In genomic region chr8:83665969-83666865, GRCm38 (mm10) we compare ENCODE assay signal across 8 mouse cellular contexts. TPM values are rescaled to one million over a fixed set of nuclear protein-coding genes. Genes with fewer than 3 reads are reported as not detected.
A peak's percentile ranks its signal among the peaks of the same experiment; 100 is the strongest.
DNase-seq lines count a peak whose midpoint lies in the region; ATAC-seq lines count a peak whose summit lies in the region.

Gene Ptger1, plus strand, starts transcription at chr8:83666678.

- peaks cover 49% of the 10 kb centered on the region for H3K4me1 ChIP-seq in liver, embryonic 12.5 days
- H3K4me1 ChIP-seq in liver, embryonic 11.5 days (replicated peaks; ENCODE audit: control insufficient read depth, insufficient read depth, low read length), result peaks cover 19% of the 10 kb centered on the region
- peaks cover 74% of the 10 kb centered on the region for H3K4me1 ChIP-seq in embryonic facial prominence, embryonic 13.5 days
- H3K4me1 ChIP-seq in heart, embryonic 13.5 days, result peaks cover 60% of the 10 kb centered on the region
- H3K4me1 ChIP-seq in kidney, embryonic 16.5 days (ENCODE audit: insufficient read depth, low read length), result peaks cover 71% of the 10 kb centered on the region
- peaks cover 52% of the 10 kb centered on the region for H3K4me1 ChIP-seq in neural tube, embryonic 13.5 days (replicated peaks)

- no peaks in the 10 kb centered on the region for H3K9me3 ChIP-seq in liver, embryonic 12.5 days (replicated peaks)
- H3K9me3 ChIP-seq in liver, embryonic 11.5 days (ENCODE audit: control insufficient read depth, low read length), result no peaks in the 10 kb centered on the region
- H3K9me3 ChIP-seq in embryonic facial prominence, embryonic 13.5 days, result no peaks in the 10 kb centered on the region
- no peaks in the 10 kb centered on the region for H3K9me3 ChIP-seq in heart, embryonic 13.5 days
- no peaks in the 10 kb centered on the region for H3K9me3 ChIP-seq in kidney, embryonic 16.5 days (ENCODE audit: low read length)
- no peaks in the 10 kb centered on the region for H3K9me3 ChIP-seq in neural tube, embryonic 13.5 days

- peaks cover 30% of the 10 kb centered on the region for H3K36me3 ChIP-seq in liver, embryonic 12.5 days
- H3K36me3 ChIP-seq in liver, embryonic 11.5 days (ENCODE audit: control insufficient read depth, insufficient read depth, low read length), result peaks cover 2% of the 10 kb centered on the region; the same call in 1 of the 2 replicates
- H3K36me3 ChIP-seq in embryonic facial prominence, embryonic 13.5 days, result peaks cover 38% of the 10 kb centered on the region
- peaks cover 42% of the 10 kb centered on the region for H3K36me3 ChIP-seq in heart, embryonic 13.5 days
- peaks cover 20% of the 10 kb centered on the region for H3K36me3 ChIP-seq in kidney, embryonic 16.5 days (ENCODE audit: insufficient read depth, low read length)
- H3K36me3 ChIP-seq in neural tube, embryonic 13.5 days, result peaks cover 43% of the 10 kb centered on the region

- no peak for ATAC-seq in liver, embryonic 12.5 days
- no peak for ATAC-seq in liver, embryonic 11.5 days (replicated peaks; ENCODE audit: low FRiP score)
- ATAC-seq in embryonic facial prominence, embryonic 13.5 days (ENCODE audit: insufficient number of reproducible peaks, insufficient read depth, low FRiP score, low TSS enrichment, low read depth), result no peak
- no peak for ATAC-seq in heart, embryonic 13.5 days (ENCODE audit: extremely low read depth, insufficient number of reproducible peaks, low FRiP score, low TSS enrichment)
- peak; percentile 24 for ATAC-seq in kidney, embryonic 16.5 days (ENCODE audit: low FRiP score, low TSS enrichment)
- no peak for ATAC-seq in neural tube, embryonic 13.5 days (ENCODE audit: low read depth)

- no peak within 1 kb of the TSS for H3K4me3 ChIP-seq in liver, embryonic 12.5 days
- H3K4me3 ChIP-seq in liver, embryonic 11.5 days (ENCODE audit: low read depth, low read length), result no peak within 1 kb of the TSS
- 0 out of 2 replicates have a peak within 1 kb of the TSS, but pooled peaks have one; percentile 14 for H3K4me3 ChIP-seq in embryonic facial prominence, embryonic 13.5 days
- H3K4me3 ChIP-seq in heart, embryonic 13.5 days, result 0 out of 2 replicates have a peak within 1 kb of the TSS, but pooled peaks have one; percentile 2
- peak within 1 kb of the TSS; percentile 8; the same call in 1 of the 2 replicates for H3K4me3 ChIP-seq in kidney, embryonic 16.5 days (ENCODE audit: low read length)
- H3K4me3 ChIP-seq in neural tube, embryonic 13.5 days, result no peak within 1 kb of the TSS

- peaks cover 26% of the 10 kb centered on the region for H3K27me3 ChIP-seq in liver, embryonic 12.5 days (replicated peaks)
- H3K27me3 ChIP-seq in liver, embryonic 11.5 days (replicated peaks; ENCODE audit: control insufficient read depth, insufficient read depth, low read length), result 0 out of 2 replicates have a peak, but pooled peaks cover 4% of the 10 kb centered on the region
- H3K27me3 ChIP-seq in embryonic facial prominence, embryonic 13.5 days, result peaks cover 5% of the 10 kb centered on the region; the same call in 1 of the 2 replicates
- peaks cover 21% of the 10 kb centered on the region for H3K27me3 ChIP-seq in heart, embryonic 13.5 days (replicated peaks)
- no peaks in the 10 kb centered on the region for H3K27me3 ChIP-seq in kidney, embryonic 16.5 days (ENCODE audit: insufficient read depth, low read length)
- peaks cover 12% of the 10 kb centered on the region for H3K27me3 ChIP-seq in neural tube, embryonic 13.5 days

- no peak for DNase-seq in liver, embryonic 11.5 days (ENCODE audit: low spot score)
- no peak for DNase-seq in spleen, adult 12 weeks (ENCODE audit: low spot score)
- no peak for DNase-seq in testis, postnatal 10 days (ENCODE audit: low spot score)

- H3K9ac ChIP-seq in liver, embryonic 12.5 days, result no peak within 1 kb of the TSS
- H3K9ac ChIP-seq in liver, embryonic 11.5 days (ENCODE audit: low read depth, low read length), result no peak within 1 kb of the TSS
- H3K9ac ChIP-seq in embryonic facial prominence, embryonic 13.5 days, result peak within 1 kb of the TSS; percentile 55; the same call in 1 of the 2 replicates
- peak within 1 kb of the TSS; percentile 29 for H3K9ac ChIP-seq in heart, embryonic 13.5 days
- peak within 1 kb of the TSS; percentile 12 for H3K9ac ChIP-seq in kidney, embryonic 16.5 days (replicated peaks; ENCODE audit: low read length)
- peak within 1 kb of the TSS; percentile 49; the same call in 1 of the 2 replicates for H3K9ac ChIP-seq in neural tube, embryonic 13.5 days

- H3K27ac ChIP-seq in liver, embryonic 12.5 days, result peak within 1 kb of the TSS; percentile 26; the same call in 1 of the 2 replicates
- H3K27ac ChIP-seq in liver, embryonic 11.5 days (ENCODE audit: low read depth, low read length), result no peak within 1 kb of the TSS
- H3K27ac ChIP-seq in embryonic facial prominence, embryonic 13.5 days, result peak within 1 kb of the TSS; percentile 90
- 0 out of 2 replicates have a peak within 1 kb of the TSS, but pooled peaks have one; percentile 9 for H3K27ac ChIP-seq in heart, embryonic 13.5 days (replicated peaks)
- H3K27ac ChIP-seq in kidney, embryonic 16.5 days (ENCODE audit: low read length), result peak within 1 kb of the TSS; percentile 87
- H3K27ac ChIP-seq in neural tube, embryonic 13.5 days (replicated peaks), result 0 out of 2 replicates have a peak within 1 kb of the TSS, but pooled peaks have one; percentile 49

- H3K4me2 ChIP-seq in liver, embryonic 12.5 days, result no peak within 1 kb of the TSS
- H3K4me2 ChIP-seq in liver, embryonic 11.5 days, result no peak within 1 kb of the TSS
- peak within 1 kb of the TSS; percentile 70 for H3K4me2 ChIP-seq in embryonic facial prominence, embryonic 13.5 days
- peak within 1 kb of the TSS; percentile 22 for H3K4me2 ChIP-seq in heart, embryonic 13.5 days
- peak within 1 kb of the TSS; percentile 33 for H3K4me2 ChIP-seq in kidney, embryonic 16.5 days (replicated peaks; ENCODE audit: low read depth, low read length)
- H3K4me2 ChIP-seq in neural tube, embryonic 13.5 days, result no peak within 1 kb of the TSS

- WGBS in liver, embryonic 12.5 days (ENCODE audit: insufficient replicate concordance), result 26% methylated on average over 14 of the region's 14 CpGs
- WGBS in liver, embryonic 11.5 days, result 39% methylated on average over 14 of the region's 14 CpGs
- WGBS in embryonic facial prominence, embryonic 13.5 days, result 26% methylated on average over 14 of the region's 14 CpGs
- WGBS in heart, embryonic 13.5 days, result 27% methylated on average over 14 of the region's 14 CpGs
- 10% methylated on average over 14 of the region's 14 CpGs for WGBS in kidney, embryonic 16.5 days
- 34% methylated on average over 14 of the region's 14 CpGs for WGBS in neural tube, embryonic 13.5 days

RNA-seq across cellular contexts. Expression of gene Ptger1, which starts in this region (rescaled TPM):
- 0.25 and 0.41 TPM in 2 replicates for polyA plus RNA-seq in liver, embryonic 12.5 days (2016; fragmentation: Nextera tagmentation; extraction: Ambion mirVana)
- 0.49 and 0.53 TPM in 2 replicates for polyA plus RNA-seq in liver, embryonic 11.5 days (2014; fragmentation: Nextera tagmentation; extraction: Ambion mirVana)
- 1.5 and 2.1 TPM in 2 replicates for polyA plus RNA-seq in embryonic facial prominence, embryonic 13.5 days (2015; fragmentation: Nextera tagmentation; extraction: Ambion mirVana)
- 0.35 and 0.41 TPM in 2 replicates for polyA plus RNA-seq in heart, embryonic 13.5 days (2015; fragmentation: Nextera tagmentation; extraction: Ambion mirVana)
- 3.1 and 4.0 TPM in 2 replicates for polyA plus RNA-seq in kidney, embryonic 16.5 days (2015; fragmentation: Nextera tagmentation; extraction: Ambion mirVana)
- polyA plus RNA-seq in neural tube, embryonic 13.5 days (2015; fragmentation: Nextera tagmentation; extraction: Ambion mirVana), result 0.46 and 0.50 TPM in 2 replicates

Comparison
In these comparisons a context has a peak if more than half of its experiments do, and no peak if none do; other contexts are left out.
1. H3K4me2 ChIP-seq: peak in embryonic facial prominence, embryonic 13.5 days (single experiment), heart, embryonic 13.5 days (single experiment) and kidney, embryonic 16.5 days (single experiment); none in liver, embryonic 12.5 days (single experiment), liver, embryonic 11.5 days (single experiment) and neural tube, embryonic 13.5 days (single experiment).
2. H3K4me3 ChIP-seq: peak in embryonic facial prominence, embryonic 13.5 days (single experiment), heart, embryonic 13.5 days (single experiment) and kidney, embryonic 16.5 days (single experiment); none in liver, embryonic 12.5 days (single experiment), liver, embryonic 11.5 days (single experiment) and neural tube, embryonic 13.5 days (single experiment).
3. H3K9ac ChIP-seq: peak in embryonic facial prominence, embryonic 13.5 days (single experiment), heart, embryonic 13.5 days (single experiment), kidney, embryonic 16.5 days (single experiment) and neural tube, embryonic 13.5 days (single experiment); none in liver, embryonic 12.5 days (single experiment) and liver, embryonic 11.5 days (single experiment).